ENCODE assay signal across 13 mouse cellular contexts in the genomic region with DNA sequence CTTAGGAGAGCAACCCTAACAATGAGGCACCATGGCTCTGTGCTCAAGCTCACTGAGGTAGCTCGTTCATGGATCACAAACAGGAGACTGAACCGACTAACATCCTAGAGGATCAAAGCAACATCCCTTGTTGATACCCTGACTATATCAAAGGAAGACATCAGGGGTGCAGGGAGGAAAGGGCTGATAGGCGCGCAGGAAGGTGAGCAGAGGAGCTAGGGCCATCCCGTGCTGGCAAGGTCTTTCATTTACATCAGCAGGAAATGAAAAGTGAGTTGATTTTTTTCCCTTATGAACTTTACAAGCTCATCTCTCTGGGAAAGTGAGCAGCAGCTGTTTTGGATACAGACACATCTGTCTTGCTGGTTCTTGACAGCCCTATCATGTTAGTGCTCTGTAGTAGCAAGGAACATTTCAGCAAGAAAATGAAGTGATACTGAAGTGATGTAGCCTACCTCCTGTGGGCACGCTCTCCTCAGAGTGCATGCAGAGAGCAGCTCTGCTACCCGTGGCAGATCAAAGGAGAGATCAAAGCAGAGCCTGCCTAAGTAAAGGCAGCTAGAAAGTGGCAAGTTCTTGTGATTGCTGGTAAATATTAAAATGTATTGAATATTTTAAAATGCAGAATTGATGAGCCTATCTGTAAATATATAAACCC.
DNase-seq lines count a peak whose midpoint lies in the region; ATAC-seq and TF ChIP-seq lines count a peak whose summit lies in the region.
"Had no signal": no experiment of that assay in that cellular context is flagged by ENCODE, and none has a peak within 500 bp of the region (broad histone marks: within the 10 kb centered on the region; RNA-seq: fewer than 3 reads in every experiment).

No protein-coding gene starts in this region.

- no peak overlapping the region for H3K4me3 ChIP-seq in hindbrain, embryonic 16.5 days (ENCODE audit: low read length)
- H3K4me3 ChIP-seq in hindbrain, postnatal 0 days (ENCODE audit: low read length): no peak overlapping the region
- H3K4me3 ChIP-seq: embryonic facial prominence, embryonic 15.5 days; forebrain, embryonic 12.5 days; limb, embryonic 13.5 days had no signal

- no peak for DNase-seq in hindbrain, postnatal 0 days (ENCODE audit: low spot score)
- peak; percentile 4 for DNase-seq in induced T-regulatory cell, adult 2 months (ENCODE audit: low read depth)
- DNase-seq in naive thymus-derived CD4-positive, alpha-beta T cell, adult 2 months (ENCODE audit: low read depth): peak; percentile 52
- DNase-seq: lung, postnatal 36 days had no signal

- H3K9ac ChIP-seq in hindbrain, embryonic 16.5 days (ENCODE audit: low read depth, low read length): no peak overlapping the region
- H3K9ac ChIP-seq in hindbrain, postnatal 0 days (replicated peaks; ENCODE audit: low read length): no peak overlapping the region
- H3K9ac ChIP-seq: embryonic facial prominence, embryonic 15.5 days; forebrain, embryonic 12.5 days; limb, embryonic 13.5 days had no signal

- no peaks in the 10 kb centered on the region for H3K9me3 ChIP-seq in hindbrain, embryonic 16.5 days (ENCODE audit: control insufficient read depth, low read length)
- no peaks in the 10 kb centered on the region for H3K9me3 ChIP-seq in hindbrain, postnatal 0 days (ENCODE audit: low read length)
- H3K9me3 ChIP-seq: embryonic facial prominence, embryonic 15.5 days; forebrain, embryonic 12.5 days; limb, embryonic 13.5 days had no signal

- no peaks in the 10 kb centered on the region; the same call in 1 of the 2 replicates for H3K36me3 ChIP-seq in hindbrain, embryonic 16.5 days (ENCODE audit: control insufficient read depth, insufficient read depth, low read length)
- H3K36me3 ChIP-seq in hindbrain, postnatal 0 days (ENCODE audit: insufficient read depth, low read length): peaks cover 3% of the 10 kb centered on the region; the same call in 1 of the 2 replicates
- H3K36me3 ChIP-seq: forebrain, embryonic 12.5 days had no signal

- ATAC-seq in hindbrain, embryonic 16.5 days: peak; percentile 65
- ATAC-seq in hindbrain, postnatal 0 days: no peak
- ATAC-seq in CD4-positive, CD25-positive, alpha-beta regulatory T cell, adult 4 months: peak; percentile 70
- no peak for ATAC-seq in megakaryocyte, adult 5-6 weeks (ENCODE audit: poor library complexity, severe bottlenecking)
- ATAC-seq in megakaryocyte-erythroid progenitor cell, adult 5-6 weeks (replicated peaks; ENCODE audit: low FRiP score, low TSS enrichment, poor library complexity, severe bottlenecking): no peak

- 50% methylated on average over 7 of the region's 7 CpGs for WGBS in hindbrain, embryonic 16.5 days
- WGBS in hindbrain, postnatal 0 days: 52% methylated on average over 7 of the region's 7 CpGs

- no peak overlapping the region for H3K4me2 ChIP-seq in hindbrain, embryonic 16.5 days (ENCODE audit: low read length)
- no peak overlapping the region for H3K4me2 ChIP-seq in hindbrain, postnatal 0 days (ENCODE audit: low read depth, low read length)
- H3K4me2 ChIP-seq: embryonic facial prominence, embryonic 15.5 days; forebrain, embryonic 12.5 days; limb, embryonic 13.5 days had no signal

- peaks cover 4% of the 10 kb centered on the region for H3K4me1 ChIP-seq in hindbrain, embryonic 16.5 days (ENCODE audit: control insufficient read depth, insufficient read depth, low read depth, low read length)
- H3K4me1 ChIP-seq in hindbrain, postnatal 0 days (ENCODE audit: insufficient read depth, low read length): no peaks in the 10 kb centered on the region

- peak overlapping the region; percentile 34; the same call in 1 of the 2 replicates for H3K27ac ChIP-seq in hindbrain, embryonic 16.5 days (ENCODE audit: low read depth, low read length)
- H3K27ac ChIP-seq in hindbrain, postnatal 0 days: no peak overlapping the region
- H3K27ac ChIP-seq: embryonic facial prominence, embryonic 15.5 days; forebrain, embryonic 12.5 days; limb, embryonic 13.5 days; stomach, postnatal 0 days had no signal

- no peaks in the 10 kb centered on the region for H3K27me3 ChIP-seq in hindbrain, embryonic 16.5 days (replicated peaks; ENCODE audit: control insufficient read depth, insufficient read depth, low read length)
- H3K27me3 ChIP-seq in hindbrain, postnatal 0 days (ENCODE audit: insufficient read depth, low read length): no peaks in the 10 kb centered on the region
- H3K27me3 ChIP-seq: CH12.LX; embryonic facial prominence, embryonic 15.5 days; forebrain, embryonic 12.5 days; limb, embryonic 13.5 days had no signal

- TF ChIP-seq CTCF in hindbrain, postnatal 0 days (IDR thresholded peaks at IDR 0.05; ENCODE audit: low read depth): no peak

Comparison
In these comparisons a context has a peak if more than half of its experiments do, and no peak if none do; other contexts are left out.
1. ATAC-seq: peak in hindbrain, embryonic 16.5 days (single experiment) and CD4-positive, CD25-positive, alpha-beta regulatory T cell, adult 4 months (single experiment); none in hindbrain, postnatal 0 days (single experiment), megakaryocyte, adult 5-6 weeks (single experiment) and megakaryocyte-erythroid progenitor cell, adult 5-6 weeks (single experiment).